Mouse (Mus musculus) frontal cortex, postnatal 25 days (tissue): Measurements from ENCODE around the gene Igf2r.
"Not testable (repeated sequence)": the region's sequence is repeated elsewhere in the genome, so short reads cannot be mapped to it uniquely, and the experiment has no call there.

Experiments
- DNase-seq, 2 experiments: peaks; one replicate each; pipeline ENCODE4 v3.0.0; 2022; ENCODE audit warnings: low spot score in 2 of 2

Gene Igf2r

DNA sequence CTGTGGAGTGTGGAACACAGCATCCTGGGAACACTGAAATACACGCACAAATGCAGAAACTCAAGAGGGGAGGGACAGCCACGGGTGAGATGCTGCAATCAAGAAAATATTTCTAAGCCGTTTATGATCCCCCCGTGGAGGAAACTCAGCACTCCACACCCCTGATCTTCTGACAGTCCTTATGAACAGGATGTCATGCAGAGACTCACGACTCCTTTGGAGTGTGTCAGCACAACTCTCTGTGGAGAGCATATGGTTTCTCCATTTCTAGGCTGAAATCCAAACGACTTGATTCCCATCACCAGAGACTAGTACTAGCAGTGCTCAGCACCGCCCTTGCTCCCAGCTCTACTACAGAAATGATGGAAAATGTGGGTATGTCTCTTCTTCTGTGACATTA is 51.2 kb downstream of the Igf2r start:
- DNase-seq: no peak

- no peak for DNase-seq
Measured at GRCm38 (mm10) chr17:12717445-12717844, 52.0 kb downstream of the Igf2r start.

- DNase-seq: no peak
Measured at GRCm38 (mm10) chr17:12715032-12715431, 54.4 kb downstream of the Igf2r start.

DNA sequence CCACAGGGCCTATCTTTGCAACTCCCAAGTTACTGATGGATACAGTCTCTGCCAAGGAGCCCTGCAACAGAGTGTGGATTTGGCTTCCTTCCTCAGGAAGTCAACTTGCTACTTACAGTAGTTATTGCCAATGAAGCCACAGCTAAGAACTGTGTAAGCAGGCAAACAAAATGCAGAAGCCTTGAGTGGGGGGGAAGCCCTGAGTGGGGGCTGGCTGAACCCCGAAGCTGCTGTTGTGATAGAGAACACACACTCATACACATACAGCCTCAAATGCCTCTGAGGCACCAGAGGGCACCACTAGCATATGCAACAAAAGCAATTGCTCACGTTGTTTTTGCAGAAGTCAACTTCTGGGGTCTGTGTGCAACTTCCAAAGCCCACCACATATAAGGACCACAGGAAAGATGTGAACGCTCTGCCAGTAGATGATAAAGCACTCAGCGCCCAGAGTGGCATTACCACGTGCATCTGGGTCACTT is 55.3 kb downstream of the Igf2r start:
- no peak for DNase-seq

GRCm38 (mm10) chr17:12712993-12713392 is 56.5 kb downstream of the Igf2r start:
- no peak for DNase-seq

DNA sequence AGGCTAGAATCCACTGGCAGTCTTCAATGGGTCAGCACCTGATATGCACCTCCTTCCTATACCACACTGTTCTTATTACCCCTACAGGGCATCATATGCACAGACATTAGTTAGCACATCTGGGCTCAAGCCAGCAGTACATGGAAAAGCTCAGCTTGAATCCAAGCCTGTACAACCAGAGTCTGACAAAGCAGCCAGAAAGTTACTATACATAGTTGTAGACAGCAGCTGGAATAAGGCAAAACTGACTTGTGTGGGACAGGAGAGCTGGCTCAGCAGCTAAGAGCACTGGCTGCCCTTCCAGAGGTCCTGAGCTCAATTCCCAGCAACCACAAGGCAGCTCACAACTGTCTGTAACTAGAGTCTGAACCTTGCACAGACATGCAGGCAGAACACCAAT is 57.3 kb downstream of the Igf2r start:
- DNase-seq: no peak

- DNase-seq: no peak
Measured at GRCm38 (mm10) chr17:12710976-12711375, 58.5 kb downstream of the Igf2r start.

GRCm38 (mm10) chr17:12710050-12710780 is 59.2 kb downstream of the Igf2r start:
- DNase-seq: no peak

DNA sequence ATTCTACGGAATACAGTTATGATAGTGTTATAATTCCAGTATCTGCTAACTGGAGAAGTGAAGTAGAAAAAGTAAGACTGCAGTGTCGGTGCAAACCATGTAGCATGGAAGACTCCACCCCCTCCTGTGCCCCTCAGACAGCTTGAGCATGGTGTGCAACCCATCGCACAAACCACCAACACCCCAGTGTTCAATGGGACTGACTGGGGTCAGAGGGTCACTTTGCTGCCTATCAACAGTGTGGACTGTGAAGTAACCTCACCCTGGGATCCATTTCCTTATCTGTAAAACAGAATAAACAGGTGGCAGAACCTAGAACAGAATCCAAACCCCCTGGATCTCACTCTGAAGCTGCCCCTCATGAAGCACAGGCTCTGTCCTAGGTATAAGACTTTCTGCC is 61.1 kb downstream of the Igf2r start:
- no peak for DNase-seq

DNA sequence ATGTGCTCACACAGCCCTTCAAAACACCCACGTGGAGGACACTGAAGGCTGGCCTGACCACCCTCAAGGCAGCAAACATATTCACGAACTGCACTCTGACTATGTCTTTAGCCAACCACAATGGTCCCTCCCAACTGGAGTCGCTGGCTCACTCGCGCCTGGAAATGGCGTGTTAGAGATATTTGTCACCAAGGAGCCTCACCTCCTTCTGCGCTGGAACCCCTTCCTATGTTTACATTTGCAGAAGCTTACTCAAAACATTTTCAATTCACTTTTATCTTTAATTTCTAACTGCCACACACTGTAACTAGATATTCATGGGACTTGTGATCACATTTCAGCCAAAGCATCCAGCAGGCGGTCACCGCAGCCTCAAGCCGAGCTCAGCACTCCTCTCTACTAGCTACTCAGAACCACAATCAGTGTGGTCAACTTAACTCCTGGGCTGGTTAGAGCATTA is 62.8 kb downstream of the Igf2r start:
- no peak for DNase-seq

DNA sequence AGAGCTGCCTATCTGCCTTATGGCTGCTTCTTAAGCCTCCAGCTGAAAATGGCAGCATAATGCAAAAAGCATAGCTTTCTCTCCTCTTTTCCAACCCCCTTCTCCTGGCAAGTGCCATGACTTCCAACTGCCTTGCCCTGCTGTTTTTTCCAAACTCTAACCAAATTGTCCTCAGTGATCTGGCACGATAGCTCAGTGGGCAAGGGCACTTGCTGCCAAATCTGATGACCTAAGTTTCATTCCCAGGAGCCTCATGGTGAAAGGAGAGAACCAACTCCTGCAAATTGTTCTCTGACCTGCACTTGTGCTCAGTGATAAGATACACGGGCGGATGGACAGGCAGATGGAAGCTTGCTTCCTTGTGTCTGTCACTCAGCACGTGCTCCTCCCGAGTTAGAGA is 66.6 kb downstream of the Igf2r start:
- no peak for DNase-seq

DNA sequence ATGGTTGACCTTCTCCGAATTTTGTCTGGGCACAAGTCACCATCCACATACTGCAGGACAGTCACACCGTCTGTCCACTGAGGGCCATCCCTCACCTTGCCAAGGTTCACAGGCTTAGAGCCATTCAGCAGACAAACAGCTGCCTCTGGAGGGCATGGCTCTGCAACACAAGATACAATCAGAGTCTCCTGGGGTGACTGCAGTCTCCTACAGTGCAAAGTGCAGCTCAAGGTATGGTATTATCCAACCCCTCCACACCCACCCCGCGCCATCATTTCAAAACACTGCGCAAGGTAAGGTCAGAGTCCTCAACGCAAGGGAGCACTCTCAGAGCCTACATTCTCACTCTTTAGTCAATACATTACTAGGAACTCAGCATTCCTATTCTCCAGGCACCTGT is 69.1 kb downstream of the Igf2r start:
- no peak for DNase-seq

DNA sequence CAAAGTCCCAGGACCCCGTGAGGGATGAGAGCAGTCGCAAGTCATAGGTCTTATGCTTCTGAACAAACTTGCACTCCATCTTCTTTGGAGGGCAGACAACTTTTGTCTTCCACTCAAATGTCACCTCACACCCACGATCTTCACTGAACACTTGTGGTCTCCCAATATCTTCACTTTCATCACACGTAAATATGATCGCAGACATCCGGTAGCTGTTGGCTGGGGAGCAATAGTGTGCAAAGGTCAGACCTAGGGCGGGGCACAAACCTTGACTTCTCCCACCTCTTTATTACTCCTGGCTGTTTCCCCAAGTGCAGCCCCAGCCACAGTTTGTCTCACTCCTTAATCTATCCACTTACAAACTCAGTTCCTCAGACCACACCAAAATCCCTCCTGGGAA is 77.6 kb downstream of the Igf2r start:
- no peak for DNase-seq

GRCm38 (mm10) chr17:12689537-12689936 is 79.9 kb downstream of the Igf2r start:
- peak in 1 of 2 experiments; percentile 28 for DNase-seq

GRCm38 (mm10) chr17:12688427-12689110 is 80.9 kb downstream of the Igf2r start:
- no peak for DNase-seq

DNA sequence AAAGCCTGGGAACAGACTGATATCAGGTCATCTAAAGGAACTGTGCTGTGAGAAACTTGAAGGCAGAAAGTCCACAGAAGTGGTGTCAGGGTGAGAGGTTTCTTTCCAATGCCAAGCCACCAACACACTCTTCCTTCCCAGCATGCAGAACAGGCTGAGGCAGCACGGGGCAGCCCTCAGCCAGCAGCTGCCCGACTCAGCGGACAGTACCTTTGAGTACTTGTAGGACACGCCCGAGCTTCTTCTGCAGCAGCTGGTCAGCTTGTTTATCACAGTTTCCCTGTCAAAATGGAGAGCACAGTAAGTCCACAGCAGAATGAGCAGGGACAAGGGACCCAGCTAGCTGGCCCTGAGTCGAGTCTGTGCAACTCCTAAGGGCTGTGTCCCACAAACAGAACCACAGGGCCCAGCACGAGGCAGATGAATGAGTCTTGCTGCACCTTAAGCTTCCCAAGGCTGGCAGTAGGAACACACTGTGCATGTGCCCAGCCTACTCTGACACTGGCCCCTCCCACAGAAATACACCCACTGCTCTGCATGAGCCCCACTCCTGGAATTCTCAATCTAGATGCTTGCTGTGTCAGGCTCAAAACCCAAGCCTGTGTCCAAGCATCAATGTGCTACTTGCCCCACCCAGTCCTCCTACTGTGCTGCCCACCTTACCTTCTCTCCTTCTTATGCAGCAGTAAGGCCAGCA is 84.4 kb downstream of the Igf2r start:
- DNase-seq: no peak

DNA sequence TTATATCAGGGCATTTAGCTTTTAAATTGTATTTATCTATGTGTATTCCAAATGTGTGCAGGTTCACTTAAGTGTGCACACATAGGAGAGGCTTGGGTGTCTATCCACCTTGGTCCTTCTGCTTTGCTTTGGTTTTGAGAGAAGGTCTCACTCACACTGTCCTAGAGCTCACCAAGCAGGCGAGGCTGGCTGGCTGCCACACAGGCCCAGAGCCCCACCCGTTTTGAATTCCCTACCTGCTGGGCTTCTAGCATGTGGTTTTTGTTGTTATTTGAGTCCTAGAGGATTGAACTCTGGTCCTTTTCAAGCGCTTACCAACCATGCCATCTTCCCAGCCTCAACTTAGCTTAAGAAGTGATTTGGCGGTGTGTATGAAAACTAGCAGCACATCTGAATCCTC is 85.1 kb downstream of the Igf2r start:
- DNase-seq: no peak

GRCm38 (mm10) chr17:12683582-12683981 is 85.9 kb downstream of the Igf2r start:
- no peak for DNase-seq

DNA sequence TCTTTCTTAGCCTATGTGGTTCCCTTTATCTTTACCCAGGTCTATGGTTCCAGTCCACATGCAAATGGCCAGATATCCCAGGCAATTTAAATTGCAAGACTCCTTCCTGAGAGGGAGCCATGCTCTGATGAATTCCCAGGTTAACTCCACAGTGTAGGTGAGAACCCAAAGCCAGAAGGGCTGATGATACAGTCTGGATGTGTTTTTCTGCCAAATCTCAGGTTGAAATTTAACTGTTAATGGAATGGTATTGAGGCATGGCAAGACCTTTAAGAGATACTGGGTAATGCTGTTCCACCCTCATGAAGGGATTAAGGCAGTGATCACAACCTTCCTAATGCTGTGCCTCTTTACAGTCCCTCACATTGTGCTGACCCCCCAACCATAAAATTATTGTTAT is 91.2 kb downstream of the Igf2r start:
- no peak for DNase-seq

GRCm38 (mm10) chr17:12677139-12677538 is 92.3 kb downstream of the Igf2r start:
- DNase-seq: no peak

- DNase-seq: no peak
Measured at GRCm38 (mm10) chr17:12675646-12676045, 93.8 kb downstream of the Igf2r start, which contains the start of gene Slc22a1. Slc22a1 (minus strand) TSS chr17:12675829.

DNA sequence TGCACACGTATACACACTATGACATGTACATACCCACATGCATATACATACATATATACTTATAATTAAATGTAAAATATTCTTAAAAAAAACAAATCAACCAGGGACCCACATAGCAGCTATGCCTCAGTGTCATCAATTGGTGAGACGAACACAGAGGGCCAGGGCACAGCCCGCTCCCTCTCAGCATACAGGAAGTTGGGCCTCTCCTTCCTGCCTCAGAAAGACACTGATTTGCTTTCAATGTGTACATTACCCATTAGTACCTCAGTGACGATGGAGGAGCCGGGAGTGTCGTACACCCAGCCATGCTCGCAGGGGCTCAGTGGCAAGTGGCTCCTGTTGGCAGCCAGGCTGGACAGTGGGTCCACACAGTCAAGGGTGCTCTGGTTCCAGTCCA is 94.5 kb downstream of the Igf2r start:
- not testable (repeated sequence) for DNase-seq

GRCm38 (mm10) chr17:12673871-12674270 is 95.6 kb downstream of the Igf2r start:
- no peak for DNase-seq
